Mouse (Mus musculus) embryonic facial prominence, embryonic 14.5 days (tissue): ENCODE results near the gene Srp54b. TPM values are rescaled to one million over a fixed set of nuclear protein-coding genes. Genes with fewer than 3 reads are reported as not detected.

Experiments
- polyA plus RNA-seq: library from polyadenylated mRNA; unstranded; fragments of >200 nt; fragmentation: Nextera tagmentation; extraction: Ambion mirVana; gene quantifications from 2 replicates; pipeline ENCODE4 v1.2.1, GENCODE M21; 2014

The Srp54b gene
- polyA plus RNA-seq, 1 experiment from 2014 or later, result 63.4 TPM

Other genes with a start within 250 kb of the Srp54b start
- not detected in 2 replicates for gene Gm20403, start 168.6 kb upstream of the Srp54b start, polyA plus RNA-seq
- 19.2 and 20.9 TPM in 2 replicates for gene Baz1a, start 140.8 kb upstream of the Srp54b start, polyA plus RNA-seq
- 25.1 and 28.2 TPM in 2 replicates for gene 2700097O09Rik, start 75.0 kb upstream of the Srp54b start, polyA plus RNA-seq
- gene Srp54a, start 74.8 kb upstream of the Srp54b start, polyA plus RNA-seq, result 194 and 212 TPM in 2 replicates
- gene Fam177a, start 30.6 kb upstream of the Srp54b start, polyA plus RNA-seq, result 24.0 and 24.7 TPM in 2 replicates
- not detected in 2 replicates for gene 1700047I17Rik2, start 44.5 kb downstream of the Srp54b start, polyA plus RNA-seq
- gene Srp54c, start 75.1 kb downstream of the Srp54b start, polyA plus RNA-seq, result 87.1 and 88.6 TPM in 2 replicates
- gene 1110008L16Rik, start 144.5 kb downstream of the Srp54b start, polyA plus RNA-seq, result 12.1 and 13.9 TPM in 2 replicates
- gene Ppp2r3c, start 147.9 kb downstream of the Srp54b start, polyA plus RNA-seq, result 12.4 and 12.6 TPM in 2 replicates
- gene Psma6, start 229.1 kb downstream of the Srp54b start, polyA plus RNA-seq, result 397 and 404 TPM in 2 replicates